Mouse (Mus musculus) stomach, postnatal 0 days (tissue): ENCODE measurements around the gene Myh6.

ENCODE experiments used
- CTCF ChIP-seq: IDR thresholded peaks from 2 replicates; pipeline ENCODE4 v1.5.1; 2016; ENCODE audit warnings: antibody characterized with exemption, low read depth, mild to moderate bottlenecking, moderate library complexity
- EP300 ChIP-seq: optimal IDR thresholded peaks from 2 replicates; pipeline ENCODE3; 2016; ENCODE audit warnings: antibody characterized with exemption

GRCm38 (mm10) chr14:54996793-54997192 lies 30.1 kb upstream of the Myh6 start:
- TF ChIP-seq CTCF (no peak), EP300 (no peak)
